Mouse (Mus musculus) right cerebral cortex, postnatal 4 days (tissue): ENCODE data around the gene Sox5.

Experiments
- DNase-seq: peaks from one replicate; pipeline ENCODE4 v3.0.0-alpha.2; 2022

Sox5 gene

DNA sequence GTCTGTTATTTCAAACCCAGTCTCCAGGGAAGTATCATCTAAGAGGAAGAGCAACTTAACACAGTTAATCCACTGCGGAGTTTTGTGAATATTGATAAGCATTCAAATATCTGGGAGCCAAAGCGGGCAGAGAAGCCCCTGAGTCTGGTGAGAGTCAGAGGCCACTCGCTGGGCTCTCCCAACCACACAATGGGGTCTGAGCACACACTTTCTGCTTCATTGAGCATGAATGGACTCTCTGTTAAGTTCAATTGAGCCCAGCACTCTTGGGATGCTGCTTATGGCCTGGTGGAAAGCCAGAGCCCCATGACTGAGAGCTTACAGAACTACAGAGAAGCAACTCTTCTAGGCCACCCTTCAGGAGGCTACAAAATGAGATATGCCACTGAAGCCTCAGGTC, 221.6 kb downstream of the Sox5 start:
- no peak for DNase-seq

DNA sequence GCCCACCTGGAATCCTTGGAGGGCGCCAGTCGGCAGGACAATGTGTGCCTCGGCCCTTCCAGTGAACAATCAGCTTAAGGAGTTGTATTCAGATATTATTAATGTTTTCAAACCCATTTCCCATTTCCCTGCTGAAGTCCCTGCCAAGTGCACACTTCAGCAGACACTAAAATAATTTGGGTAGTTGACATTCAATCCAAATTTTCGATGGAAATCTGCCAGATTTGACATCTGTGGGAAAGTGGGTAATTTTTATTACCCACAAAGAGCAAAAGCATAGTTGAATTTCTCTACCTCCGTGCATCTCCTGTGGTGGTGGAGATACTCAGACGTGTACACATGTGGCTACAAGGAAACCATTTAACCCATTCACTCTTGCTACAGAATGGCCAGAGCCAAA, 228.3 kb downstream of the Sox5 start:
- no peak for DNase-seq

DNA sequence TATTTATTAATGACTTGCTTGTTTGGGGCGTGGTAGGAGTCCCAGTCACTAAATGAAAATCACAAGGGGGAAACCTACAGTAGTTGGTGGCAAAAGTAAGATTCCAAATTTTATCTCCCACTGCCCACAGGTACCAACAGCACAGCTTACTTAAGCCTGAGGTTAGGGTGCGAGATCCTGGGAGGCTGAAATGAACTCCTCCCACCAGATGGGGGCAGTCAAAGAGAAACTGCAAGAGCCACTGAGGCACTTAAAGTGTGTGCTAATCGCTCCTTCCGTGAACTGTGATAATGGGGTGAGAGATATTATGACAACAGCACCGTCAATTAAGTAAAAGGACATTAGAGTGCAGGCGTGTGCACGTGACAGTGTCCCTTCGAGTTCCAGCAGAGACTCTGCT, 232.8 kb downstream of the Sox5 start:
- DNase-seq, result no peak

DNA sequence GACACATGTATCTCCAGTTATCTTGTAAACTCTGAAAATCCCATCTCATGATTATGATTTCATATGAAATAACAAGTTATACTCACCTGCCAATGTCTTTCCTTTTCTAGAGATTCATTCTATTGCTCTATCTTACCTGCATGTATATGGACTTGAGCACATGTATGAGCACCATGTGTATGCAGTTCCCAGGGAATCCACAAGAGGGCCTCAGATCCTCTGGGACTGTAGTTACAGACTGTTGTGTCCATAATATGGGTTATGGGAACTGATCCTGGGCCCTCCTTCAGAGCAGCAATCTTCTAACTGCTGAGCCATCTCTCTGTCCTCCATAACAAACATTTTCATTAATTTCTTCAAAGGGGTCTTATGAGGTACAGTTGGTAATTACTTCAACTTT, 234.6 kb downstream of the Sox5 start:
- DNase-seq, result no peak

DNA sequence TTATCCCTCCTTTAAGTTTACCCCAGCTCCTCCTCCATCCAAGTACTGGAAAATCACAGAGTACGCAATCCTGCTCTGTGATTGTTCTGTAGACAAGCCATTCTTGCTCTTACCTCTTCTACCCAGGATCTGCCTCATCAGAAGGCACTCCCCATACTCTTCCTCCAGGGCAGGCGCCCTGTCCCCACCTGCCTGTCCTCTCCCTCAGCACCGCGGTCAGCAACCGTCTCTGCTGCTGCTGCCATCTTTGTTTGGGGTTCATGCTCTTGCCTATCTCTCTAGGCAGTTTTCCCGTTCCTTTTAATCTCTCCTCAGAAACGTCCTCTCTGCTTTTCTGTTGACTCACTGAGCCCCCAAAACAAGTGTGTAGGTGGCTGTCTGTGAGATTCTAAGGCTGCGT, 236.2 kb downstream of the Sox5 start:
- no peak for DNase-seq

DNA sequence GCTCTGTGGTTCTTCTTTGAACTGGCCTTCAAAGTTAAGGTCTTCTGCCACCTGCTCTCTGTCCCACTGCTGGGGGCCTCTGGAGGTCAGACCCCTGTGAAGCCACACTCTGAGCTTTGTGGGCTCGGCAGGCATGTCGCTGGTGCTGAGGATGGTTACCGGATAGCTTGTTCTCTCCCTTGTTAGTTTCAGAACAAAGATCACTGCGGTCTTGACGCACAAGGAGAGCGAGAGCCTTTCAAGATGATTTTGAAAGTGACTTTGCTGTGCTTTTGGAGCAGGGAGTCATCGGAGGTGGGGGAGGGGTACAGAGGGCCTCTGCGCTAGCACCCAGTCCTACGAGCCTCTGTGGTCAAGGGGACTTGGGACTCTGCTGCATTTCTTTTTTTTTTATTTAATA, 240.5 kb downstream of the Sox5 start:
- no peak for DNase-seq

DNA sequence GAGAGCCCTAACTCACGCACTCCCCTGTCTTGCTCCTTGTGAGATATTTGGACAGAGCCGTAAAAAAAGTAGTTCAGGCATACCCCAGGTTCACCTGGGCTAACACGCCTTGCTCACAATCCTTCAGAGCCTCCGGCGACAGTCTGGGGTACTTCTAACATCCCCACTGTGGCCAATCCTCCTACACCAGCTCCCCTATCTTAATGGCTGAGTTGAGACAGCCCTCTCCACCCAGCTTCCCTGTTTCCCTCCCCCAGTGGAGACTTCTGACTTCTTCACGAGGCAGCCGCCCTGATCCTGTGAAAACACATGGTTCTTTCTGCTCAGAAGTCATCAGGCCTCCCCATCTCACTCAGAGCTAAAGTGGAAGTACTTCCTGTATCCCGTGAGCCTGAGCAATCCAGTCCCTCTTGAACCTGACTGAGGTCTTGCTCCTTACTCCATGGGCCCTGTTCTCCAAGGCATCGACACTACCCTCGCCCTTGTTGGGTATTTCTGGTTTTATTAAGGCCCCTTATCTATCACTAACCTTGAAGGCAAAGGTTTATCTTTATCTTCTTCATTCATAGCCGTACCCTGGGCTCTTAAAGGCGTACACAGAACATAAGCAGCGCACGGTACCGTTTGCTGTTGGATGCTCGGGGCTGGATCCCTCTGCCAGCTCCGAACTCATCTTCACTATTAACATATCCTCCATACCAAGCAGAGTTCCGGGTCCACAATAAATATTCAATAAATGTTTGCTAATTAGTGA, 242.2 kb downstream of the Sox5 start:
- DNase-seq, result no peak

DNA sequence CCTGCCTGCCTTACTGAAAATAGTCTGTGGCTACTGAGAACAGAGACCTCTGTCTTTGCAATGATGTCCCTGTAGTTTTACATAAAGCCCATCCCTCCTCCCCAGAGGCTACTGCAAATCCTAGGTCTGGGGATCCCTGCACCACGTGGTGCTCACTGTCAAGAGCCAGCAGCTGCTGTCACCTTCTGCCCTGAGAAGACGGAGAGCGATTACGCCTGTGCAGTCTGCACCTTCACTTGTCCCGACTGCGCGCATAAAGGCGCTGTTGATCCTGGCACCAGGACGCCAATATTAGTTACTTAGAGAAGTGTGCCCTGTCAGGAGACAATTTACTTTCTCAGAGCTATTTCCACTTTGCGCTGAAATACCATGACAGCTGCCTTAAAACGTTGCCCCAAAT, 258.3 kb downstream of the Sox5 start:
- DNase-seq, result no peak

DNA sequence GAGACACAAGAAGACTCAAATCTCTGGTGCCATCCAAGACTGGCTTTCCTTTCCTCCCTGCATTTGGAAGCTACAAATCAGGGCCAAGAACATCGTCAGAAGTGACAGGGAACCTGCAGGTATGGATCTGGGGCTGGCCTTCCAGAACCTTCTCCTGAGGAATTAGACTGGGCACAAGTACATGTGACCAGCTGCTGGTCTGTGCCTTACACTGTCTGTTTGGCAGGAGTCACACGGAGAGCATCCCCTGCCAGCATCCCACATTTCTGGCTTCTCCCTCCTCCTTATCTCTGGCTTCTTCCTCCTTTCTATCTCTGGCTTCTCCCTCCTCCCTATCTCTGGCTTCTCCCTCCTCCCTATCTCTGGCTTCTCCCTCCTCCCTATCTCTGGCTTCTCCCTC, 263.0 kb downstream of the Sox5 start:
- no peak for DNase-seq

DNA sequence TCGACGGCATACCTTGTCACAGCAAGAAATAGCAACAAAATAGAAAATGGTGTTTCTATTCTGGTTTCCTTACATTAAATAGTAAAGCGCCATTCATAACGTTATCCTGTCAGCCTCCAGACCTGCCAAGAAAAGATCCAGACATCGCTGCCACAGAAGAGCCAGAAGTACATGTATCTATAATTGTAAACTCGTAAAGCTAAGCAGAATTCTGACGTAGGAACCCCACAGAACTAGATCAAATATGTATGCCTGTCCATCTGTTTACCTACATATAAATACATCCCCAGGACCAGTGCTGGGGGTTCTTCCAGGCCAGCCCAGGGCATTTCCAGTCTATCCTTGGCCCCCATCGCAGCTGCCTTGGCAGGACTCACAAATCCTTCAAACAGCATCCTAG, 265.9 kb downstream of the Sox5 start:
- DNase-seq, result no peak

DNA sequence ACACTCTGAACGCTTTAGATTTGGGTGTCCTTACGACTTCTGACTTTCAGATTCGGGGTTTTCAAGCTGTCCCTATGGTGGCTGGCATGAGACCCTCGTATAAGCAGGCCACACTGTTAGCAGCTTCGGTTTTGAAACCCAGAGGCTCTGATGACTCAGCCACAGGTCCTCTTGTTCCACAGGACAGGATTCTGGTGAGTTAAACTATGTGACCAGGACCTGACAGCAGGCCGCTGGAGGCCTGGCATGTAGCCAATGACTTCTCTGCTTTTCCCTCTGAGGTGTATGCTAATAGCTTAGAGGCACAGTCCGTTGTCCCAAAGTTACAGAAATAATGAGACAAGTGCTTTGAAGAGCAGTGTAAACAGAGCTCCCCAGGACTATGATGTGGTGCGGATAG, 268.0 kb downstream of the Sox5 start:
- no peak for DNase-seq

DNA sequence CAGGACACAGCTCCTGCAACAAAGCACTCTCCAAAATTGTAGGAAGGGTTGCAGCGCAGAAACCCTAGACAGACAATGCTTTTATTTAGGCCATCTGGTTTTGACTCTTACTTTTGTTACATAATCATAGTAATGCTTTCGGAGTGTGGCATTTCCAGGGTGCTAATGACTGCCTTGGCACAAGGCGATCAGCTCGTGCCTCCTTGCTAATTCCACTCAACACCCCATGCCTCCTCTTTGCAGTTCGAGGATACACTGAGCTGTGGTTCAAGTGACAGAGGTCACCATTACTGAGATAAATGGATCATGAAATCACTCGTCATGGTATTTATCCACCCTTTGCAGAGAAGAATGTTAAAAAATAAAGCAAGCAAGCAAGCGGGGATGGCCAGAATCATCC, 269.9 kb downstream of the Sox5 start:
- DNase-seq, result no peak

DNA sequence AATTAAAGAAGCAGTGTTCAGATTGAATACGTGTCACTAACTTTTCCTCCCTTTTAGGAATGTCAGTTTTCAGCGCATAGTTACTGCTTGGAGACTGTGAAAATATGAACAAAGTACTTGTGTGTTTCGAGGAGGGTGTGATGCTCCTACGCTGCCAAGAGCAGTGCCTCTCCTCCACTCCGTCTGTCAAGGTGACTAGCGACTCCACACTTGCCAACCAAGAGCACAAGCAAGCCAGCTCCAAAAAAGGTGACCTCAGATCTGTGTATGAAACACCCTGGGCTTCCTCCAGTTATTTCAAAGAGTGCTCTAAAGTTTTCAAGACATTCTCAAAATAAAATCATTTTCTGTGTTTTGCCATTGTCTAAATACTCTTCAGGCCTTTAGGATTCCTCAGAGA, 271.6 kb downstream of the Sox5 start:
- DNase-seq, result no peak

DNA sequence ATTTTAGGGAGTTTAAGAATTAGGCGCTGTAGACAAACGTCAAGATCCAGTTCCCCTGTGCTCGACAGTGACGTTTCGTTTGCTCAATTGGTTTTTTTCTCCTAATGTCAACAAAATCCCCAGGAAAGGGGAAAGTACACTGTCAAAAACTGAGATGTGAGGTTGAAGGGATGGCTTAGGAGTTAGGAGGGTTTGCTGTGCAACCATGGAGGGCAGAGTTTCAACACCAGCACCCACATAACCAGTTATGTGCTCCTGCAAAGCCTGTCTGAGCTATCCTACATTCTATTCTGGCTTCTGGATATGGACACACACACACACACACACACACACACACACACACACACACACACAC, 277.6 kb downstream of the Sox5 start:
- no peak for DNase-seq

DNA sequence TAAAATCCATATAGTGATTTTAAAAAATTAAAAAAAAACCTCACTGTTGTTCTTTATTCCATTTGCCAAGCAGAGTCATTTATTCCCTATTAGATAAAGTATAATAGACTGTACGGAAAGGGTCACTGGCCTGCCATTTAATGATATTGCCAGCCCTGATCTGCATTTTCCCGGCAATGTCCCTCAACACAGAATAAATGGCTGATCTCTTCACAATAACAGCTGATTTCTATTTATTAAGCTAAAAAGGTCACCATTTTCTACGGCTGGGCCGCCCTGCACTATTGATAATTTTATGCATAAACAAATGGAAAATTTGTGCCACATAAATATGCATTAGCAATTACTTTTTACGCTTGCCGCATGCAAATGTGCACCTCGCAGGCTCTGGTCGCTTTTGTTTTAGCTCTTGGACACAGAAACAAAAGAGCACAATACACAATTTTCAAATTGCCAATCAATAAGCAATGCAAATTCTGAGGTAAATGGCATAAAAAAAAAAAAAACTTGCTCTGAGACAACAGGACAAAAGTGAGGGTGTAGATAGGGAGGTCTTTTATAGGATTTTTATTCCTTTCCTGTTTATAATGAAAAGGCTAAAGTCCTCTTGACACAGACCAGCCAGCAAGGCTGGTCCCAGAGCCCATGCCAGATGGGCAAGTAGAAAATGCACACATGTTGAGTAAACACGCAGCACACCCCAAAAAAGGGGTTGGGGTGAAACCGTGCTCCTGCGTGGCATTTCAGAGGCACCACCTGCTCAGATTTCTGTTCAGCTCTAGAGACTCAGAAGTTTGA, 278.2 kb downstream of the Sox5 start:
- no peak for DNase-seq

DNA sequence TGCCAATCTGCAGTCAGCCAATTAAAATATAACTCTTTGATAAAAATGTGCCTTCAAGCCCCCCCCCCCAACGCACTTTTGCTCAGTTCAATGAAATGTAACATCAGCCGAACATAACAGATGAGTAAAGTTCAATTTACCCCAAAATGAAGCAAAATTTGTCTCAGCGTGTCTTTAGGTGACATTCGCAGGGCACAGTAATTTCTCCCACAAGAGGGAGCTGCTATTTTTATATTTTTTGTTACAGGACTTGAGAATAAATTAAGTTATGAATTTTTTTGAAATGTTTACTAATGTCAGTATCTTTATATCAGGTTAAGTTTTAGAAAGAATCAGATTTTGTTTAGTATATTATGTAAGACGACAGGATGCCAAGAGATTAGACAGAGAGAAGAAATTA, 280.3 kb downstream of the Sox5 start:
- no peak for DNase-seq

DNA sequence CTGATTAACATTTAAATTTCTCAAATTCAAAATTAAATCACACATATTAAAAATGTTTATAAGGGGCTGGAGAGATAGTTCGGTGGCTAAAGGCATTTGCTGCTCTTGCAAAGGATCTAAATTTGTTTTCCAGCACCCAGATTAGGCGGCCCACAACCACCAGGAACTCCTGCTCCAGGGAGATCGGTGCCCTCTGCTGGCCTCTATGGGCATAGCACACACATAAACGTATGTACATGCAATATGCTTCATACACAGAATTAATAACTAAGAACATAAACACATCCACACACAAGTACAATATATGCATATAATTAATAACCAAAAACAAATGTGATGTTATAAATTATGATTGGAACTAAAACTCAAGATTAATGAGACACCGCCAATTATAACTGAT, 283.6 kb downstream of the Sox5 start:
- no peak for DNase-seq

DNA sequence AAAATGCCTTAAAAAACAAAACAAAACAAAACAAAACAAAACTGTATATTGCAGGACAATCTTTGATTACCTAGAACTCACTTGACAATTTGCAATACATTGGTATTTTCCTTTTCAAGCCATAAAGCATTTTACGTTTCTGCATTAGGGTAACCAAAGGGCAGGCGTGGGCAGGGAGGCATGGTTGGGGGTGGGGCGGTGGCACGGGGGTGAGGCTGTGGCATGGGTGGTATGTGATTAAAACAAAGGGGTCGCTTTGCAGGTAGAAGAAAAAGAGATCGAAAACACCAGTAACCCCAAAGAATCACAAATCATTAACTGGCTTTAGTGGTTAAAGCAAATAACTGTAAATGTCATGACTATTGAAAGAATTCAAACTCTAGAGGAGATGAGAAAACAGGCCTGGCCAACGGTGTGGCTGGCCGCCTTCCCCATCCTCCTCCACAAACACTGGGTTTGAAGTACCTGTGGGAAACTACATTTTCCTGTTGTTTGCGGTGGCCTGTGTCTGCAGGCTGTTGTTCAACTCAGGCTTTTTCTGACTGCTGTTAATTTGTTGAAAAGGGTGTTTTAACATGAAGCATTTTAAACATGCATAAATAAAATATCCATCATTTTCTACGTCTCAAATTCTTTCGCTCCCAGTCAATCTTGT, 289.9 kb downstream of the Sox5 start:
- DNase-seq, result no peak

DNA sequence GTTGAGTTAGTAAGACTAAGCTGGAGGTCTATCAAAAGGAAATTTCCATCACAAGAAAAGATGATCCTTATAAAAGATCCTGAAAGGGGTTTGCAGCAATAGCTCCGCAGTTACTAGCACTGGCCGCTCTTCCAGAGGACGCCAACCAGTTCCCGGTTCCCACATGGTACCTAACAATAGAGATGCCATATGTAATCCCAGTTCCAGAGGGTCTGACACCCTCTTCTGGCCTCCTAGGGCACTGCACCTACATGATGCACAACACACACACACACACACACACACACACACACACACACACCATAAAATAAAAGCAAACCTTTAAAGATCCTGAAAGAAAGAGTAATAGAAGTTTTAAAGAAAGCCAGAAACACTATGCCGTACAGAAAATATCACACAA, 290.9 kb downstream of the Sox5 start:
- no peak for DNase-seq

DNA sequence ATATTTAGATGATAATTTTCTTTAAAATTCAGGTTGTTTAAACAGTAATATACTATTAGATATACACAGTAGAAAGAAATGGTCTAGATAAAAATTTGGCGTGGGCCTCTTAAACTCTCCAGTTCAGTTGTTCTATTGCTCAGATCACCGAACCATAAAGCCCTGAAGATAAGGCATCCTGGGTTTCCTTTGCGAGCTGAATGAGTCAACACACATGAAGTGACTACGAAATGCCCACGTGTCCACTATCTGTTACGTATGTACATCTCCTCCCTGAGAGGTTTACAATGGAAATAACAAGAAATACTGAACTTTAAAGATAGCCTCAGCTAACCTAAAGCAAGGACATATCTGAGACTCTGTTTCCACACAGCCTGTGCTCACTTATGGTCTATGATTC, 296.2 kb downstream of the Sox5 start:
- no peak for DNase-seq

DNA sequence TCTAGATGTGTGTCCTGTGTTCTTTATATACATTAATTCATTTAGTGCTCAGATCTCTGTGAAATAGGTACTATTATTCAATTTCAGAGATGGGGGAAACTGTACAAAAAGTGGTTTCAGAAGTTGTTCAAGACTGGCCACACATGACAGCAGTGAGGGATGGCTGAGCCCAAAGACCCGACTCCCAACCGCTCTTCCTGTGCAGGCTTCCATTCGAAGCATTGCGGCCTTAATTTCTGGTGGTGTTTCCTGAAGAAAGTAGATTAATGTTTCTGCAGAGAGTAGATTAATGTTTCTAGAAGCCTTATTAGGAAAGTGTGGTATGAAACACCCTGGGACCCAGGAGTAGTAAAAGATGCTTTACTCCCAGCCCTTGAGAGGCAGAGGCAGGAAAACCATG, 298.6 kb downstream of the Sox5 start:
- DNase-seq, result no peak

DNA sequence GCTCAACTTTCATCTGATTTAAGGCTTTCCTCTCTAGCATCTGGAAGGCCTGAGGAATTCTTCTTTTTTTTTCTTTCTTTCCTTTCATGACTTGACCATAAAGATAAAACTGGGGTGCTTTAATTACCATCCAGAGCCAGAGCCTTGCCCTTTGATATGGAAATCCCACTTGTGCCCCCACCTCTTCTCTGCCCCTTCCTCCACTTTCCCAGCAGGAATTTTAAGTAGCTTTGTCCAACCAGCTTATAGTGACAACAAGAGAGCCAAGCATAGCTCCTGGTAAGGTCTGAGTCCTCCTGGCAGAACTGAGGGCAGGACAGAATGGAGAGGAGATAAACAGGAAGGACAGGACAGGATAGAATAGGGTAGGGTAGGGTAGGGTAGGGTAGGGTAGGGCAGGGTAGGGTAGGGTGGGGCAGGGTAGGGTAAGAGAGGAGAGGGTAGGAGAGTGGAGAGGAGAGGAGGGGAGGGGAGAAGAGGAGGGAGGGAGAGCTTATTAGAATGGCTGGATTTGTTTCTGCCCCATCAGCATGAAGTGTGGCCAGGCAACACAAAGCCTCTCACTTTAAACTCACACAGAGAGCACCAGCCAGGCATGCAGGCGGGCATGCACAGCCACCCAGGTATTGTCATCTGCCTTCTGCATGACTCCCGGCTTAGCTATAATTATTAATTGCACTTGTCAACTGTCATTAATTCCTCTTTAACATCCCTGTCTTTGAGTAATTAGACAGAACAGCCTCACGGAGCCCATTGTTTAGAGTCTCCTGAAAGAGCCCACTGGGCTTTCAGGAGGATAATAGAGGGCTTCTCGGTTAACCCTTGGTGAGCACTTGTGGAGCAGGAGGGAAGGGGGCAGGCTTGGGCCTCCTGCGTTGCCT, 300.9 kb downstream of the Sox5 start:
- DNase-seq, result no peak

DNA sequence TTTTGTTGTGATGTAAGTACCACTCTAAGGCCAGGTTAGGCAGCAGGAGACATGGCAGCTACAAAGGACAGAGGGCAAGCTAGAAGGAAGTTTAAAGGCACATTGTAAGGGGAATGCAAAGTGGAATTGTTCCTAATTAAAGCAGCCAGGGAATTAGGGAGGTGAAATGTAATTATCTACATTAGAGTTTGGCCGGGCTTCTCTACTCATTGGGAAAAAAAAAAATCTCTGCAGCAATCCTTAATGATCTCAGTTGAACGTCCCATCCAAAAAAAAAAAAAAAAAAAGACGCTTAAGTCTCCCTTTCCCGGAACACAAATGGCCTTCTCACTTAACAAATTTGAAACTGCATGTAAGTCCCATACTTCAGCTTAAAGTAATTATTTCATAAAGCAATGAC, 301.9 kb downstream of the Sox5 start:
- no peak for DNase-seq
